Mouse (Mus musculus): ENCODE measurements around the gene Kirrel.
A peak's percentile ranks its signal among the peaks of the same experiment; 100 is the strongest.

The Kirrel gene

GRCm38 (mm10) chr3:87077681-87078080, 96.9 kb downstream of the Kirrel start:
- DNase-seq (ENCODE audit: low spot score) = no peak

- no peak for DNase-seq (ENCODE audit: low spot score)
Measured at GRCm38 (mm10) chr3:87076899-87077298, 97.6 kb downstream of the Kirrel start.

- DNase-seq (ENCODE audit: low spot score) = no peak
Measured at GRCm38 (mm10) chr3:87076161-87076560, 98.4 kb downstream of the Kirrel start.

GRCm38 (mm10) chr3:87072612-87073515, 101.7 kb downstream of the Kirrel start:
- DNase-seq (ENCODE audit: low spot score) = no peak

- no peak for DNase-seq (ENCODE audit: low spot score)
Measured at GRCm38 (mm10) chr3:87072191-87072590, 102.4 kb downstream of the Kirrel start.

GRCm38 (mm10) chr3:87067396-87067975, 107.1 kb downstream of the Kirrel start:
- DNase-seq (ENCODE audit: low spot score) = no peak

GRCm38 (mm10) chr3:87053939-87054338, 120.6 kb downstream of the Kirrel start:
- no peak for DNase-seq (ENCODE audit: low spot score)

GRCm38 (mm10) chr3:87047801-87048200, 126.7 kb downstream of the Kirrel start:
- DNase-seq (ENCODE audit: low spot score) = no peak

- no peak for DNase-seq (ENCODE audit: low spot score)
Measured at GRCm38 (mm10) chr3:87041733-87042132, 132.8 kb downstream of the Kirrel start.

GRCm38 (mm10) chr3:87038500-87038899, 136.0 kb downstream of the Kirrel start:
- DNase-seq (ENCODE audit: low spot score) = no peak

GRCm38 (mm10) chr3:87034061-87034460, 140.5 kb downstream of the Kirrel start:
- DNase-seq (ENCODE audit: low spot score) = no peak

GRCm38 (mm10) chr3:87033357-87033756, 141.2 kb downstream of the Kirrel start:
- peak; percentile 77 for DNase-seq (ENCODE audit: low spot score)

- peak; percentile 44 for DNase-seq (ENCODE audit: low spot score)
Measured at GRCm38 (mm10) chr3:87030855-87031254, 143.7 kb downstream of the Kirrel start.
